Mouse (Mus musculus) embryonic facial prominence, embryonic 14.5 days (tissue): ENCODE measurements around the gene Fthl17d. TPM values are rescaled to one million over a fixed set of nuclear protein-coding genes. Genes with fewer than 3 reads are reported as not detected.
"Not testable (repeated sequence)": the region's sequence is repeated elsewhere in the genome, so short reads cannot be mapped to it uniquely, and the experiment has no call there.

ENCODE experiments used
- ATAC-seq: fragments of 200-750 bp; cut with Nextera tagmentation; 2 replicates; pipeline ENCODE4 v1.8.0; 2017; ENCODE audit warnings: low read depth, moderate number of reproducible peaks, moderate TSS enrichment
- DNase-seq: peaks from one replicate; pipeline ENCODE4 v3.0.0-alpha.2; 2015; ENCODE audit warnings: low spot score
- H3K27ac ChIP-seq: fragments of 300-500 bp; sonication (generic); replicated peaks from 2 replicates; pipeline ENCODE4 v1.5.1; 2014; ENCODE audit warnings: low read depth, mild to moderate bottlenecking, low read length, moderate library complexity
- H3K27me3 ChIP-seq: fragments of 300-500 bp; sonication (generic); replicated peaks from 2 replicates; pipeline ENCODE4 v1.6.1; 2014; ENCODE audit warnings: low read length; ENCODE audit not compliant: control insufficient read depth, insufficient read depth
- H3K36me3 ChIP-seq: fragments of 300-500 bp; sonication (generic); 2 replicates; pipeline ENCODE4 v1.6.1; 2014; ENCODE audit warnings: low read length, mixed read lengths; ENCODE audit not compliant: control insufficient read depth, insufficient read depth
- H3K4me1 ChIP-seq: fragments of 300-500 bp; sonication (generic); 2 replicates; pipeline ENCODE4 v1.6.1; 2014; ENCODE audit warnings: antibody characterized with exemption, low read length; ENCODE audit not compliant: control insufficient read depth, insufficient read depth
- H3K4me2 ChIP-seq: fragments of 300-500 bp; sonication (generic); 2 replicates; pipeline ENCODE4 v1.6.1; 2014; ENCODE audit warnings: low read depth, mild to moderate bottlenecking, low read length, moderate library complexity, mixed read lengths
- H3K4me3 ChIP-seq: fragments of 300-500 bp; sonication (generic); 2 replicates; pipeline ENCODE4 v1.5.1; 2014; ENCODE audit warnings: low read depth, mild to moderate bottlenecking, low read length
- H3K9ac ChIP-seq: fragments of 300-500 bp; sonication (generic); 2 replicates; pipeline ENCODE4 v1.6.1; 2014; ENCODE audit warnings: low read depth, mild to moderate bottlenecking, low read length, moderate library complexity, mixed read lengths
- H3K9me3 ChIP-seq: fragments of 300-500 bp; sonication (generic); 2 replicates; pipeline ENCODE4 v1.6.1; 2016; ENCODE audit warnings: low read length; ENCODE audit not compliant: control insufficient read depth
- WGBS: fragments of 180-500 bp; shearing (Covaris S2); extraction: QIAGEN DNeasy Blood & Tissue Kit; methylation state at CpG from one replicate; pipeline ENCODE4 v1.1.7; 2014; 5-methylcytosine and 5-hydroxymethylcytosine counted together
- polyA plus RNA-seq: library from polyadenylated mRNA; unstranded; fragments of >200 nt; fragmentation: Nextera tagmentation; extraction: Ambion mirVana; gene quantifications from 2 replicates; pipeline ENCODE4 v1.2.1, GENCODE M21; 2014

The Fthl17d gene
- polyA plus RNA-seq = not detected in 2 replicates

DNA sequence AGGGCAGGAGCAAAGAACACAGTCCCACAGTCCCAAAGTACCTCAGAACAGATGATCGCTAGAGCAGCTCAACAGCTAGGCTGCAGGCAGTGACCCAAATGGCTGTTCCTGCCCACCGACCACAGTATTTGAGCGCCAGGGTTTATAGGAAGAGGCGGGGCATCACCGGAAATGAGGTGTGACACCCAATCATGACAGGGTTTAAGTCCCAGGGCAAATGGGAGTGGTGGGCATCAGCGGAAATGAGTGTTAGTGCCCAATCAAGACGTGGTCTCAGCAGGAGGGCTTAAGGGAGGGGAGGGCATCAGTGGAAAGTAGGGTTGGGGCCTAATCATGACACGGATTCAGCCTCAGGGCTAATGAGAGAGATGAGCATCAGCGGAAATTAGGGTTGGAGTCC lies at the start of gene Fthl17d:
Gene Fthl17d, minus strand, starts transcription at position 101 of the 400 bp plus-strand sequence.
- not testable (repeated sequence) for H3K4me3 ChIP-seq, H3K36me3 ChIP-seq, H3K27ac ChIP-seq, DNase-seq, H3K4me1 ChIP-seq, H3K9ac ChIP-seq, H3K4me2 ChIP-seq, H3K9me3 ChIP-seq, H3K27me3 ChIP-seq, ATAC-seq
- WGBS = no CpG with 5 or more reads among the region's 9 CpGs

DNA sequence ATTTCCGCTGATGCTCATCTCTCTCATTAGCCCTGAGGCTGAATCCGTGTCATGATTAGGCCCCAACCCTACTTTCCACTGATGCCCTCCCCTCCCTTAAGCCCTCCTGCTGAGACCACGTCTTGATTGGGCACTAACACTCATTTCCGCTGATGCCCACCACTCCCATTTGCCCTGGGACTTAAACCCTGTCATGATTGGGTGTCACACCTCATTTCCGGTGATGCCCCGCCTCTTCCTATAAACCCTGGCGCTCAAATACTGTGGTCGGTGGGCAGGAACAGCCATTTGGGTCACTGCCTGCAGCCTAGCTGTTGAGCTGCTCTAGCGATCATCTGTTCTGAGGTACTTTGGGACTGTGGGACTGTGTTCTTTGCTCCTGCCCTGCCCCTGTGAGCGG lies 46.6 kb upstream of the Fthl17d start, which contains the start of gene Fthl17e:
Gene Fthl17e, plus strand, starts transcription at position 301 of the 400 bp plus-strand sequence.
- WGBS = no CpG with 5 or more reads among the region's 10 CpGs
- not testable (repeated sequence) for H3K9me3 ChIP-seq, H3K4me3 ChIP-seq, H3K9ac ChIP-seq, ATAC-seq, H3K4me2 ChIP-seq, H3K27ac ChIP-seq, H3K27me3 ChIP-seq, H3K4me1 ChIP-seq, H3K36me3 ChIP-seq, DNase-seq

DNA sequence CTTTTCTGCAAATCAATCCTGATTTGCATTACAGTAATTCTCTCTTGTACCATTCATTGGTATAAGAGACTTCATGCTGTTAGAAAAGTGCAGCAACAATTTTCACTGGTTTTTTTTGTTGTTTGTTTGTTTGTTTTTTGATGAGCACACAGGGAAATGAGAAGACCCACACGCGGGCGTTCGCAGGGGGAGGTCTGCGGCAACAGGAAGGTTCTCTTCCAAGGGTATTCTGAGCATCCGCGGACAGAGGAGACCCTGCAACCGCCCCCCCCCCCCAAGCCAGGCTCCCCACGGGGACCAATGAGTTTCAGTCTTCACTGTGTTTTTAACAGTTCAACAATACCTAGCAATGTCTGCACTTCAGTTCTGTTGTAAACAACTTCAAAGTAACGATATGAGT lies 32.9 kb upstream of the Fthl17d start:
- DNase-seq (no peak), ATAC-seq (no peak)
- H3K36me3 ChIP-seq = no peaks in the 10 kb centered on the region
- no peak overlapping the region for H3K27ac ChIP-seq
- no peak overlapping the region for H3K4me2 ChIP-seq
- H3K9ac ChIP-seq = no peak overlapping the region
- whole genome bisulfite sequencing = 50% methylated on average over 10 of the region's 10 CpGs
- no peaks in the 10 kb centered on the region for H3K27me3 ChIP-seq
- H3K4me1 ChIP-seq = no peaks in the 10 kb centered on the region
- H3K4me3 ChIP-seq = no peak overlapping the region
- no peaks in the 10 kb centered on the region for H3K9me3 ChIP-seq

DNA sequence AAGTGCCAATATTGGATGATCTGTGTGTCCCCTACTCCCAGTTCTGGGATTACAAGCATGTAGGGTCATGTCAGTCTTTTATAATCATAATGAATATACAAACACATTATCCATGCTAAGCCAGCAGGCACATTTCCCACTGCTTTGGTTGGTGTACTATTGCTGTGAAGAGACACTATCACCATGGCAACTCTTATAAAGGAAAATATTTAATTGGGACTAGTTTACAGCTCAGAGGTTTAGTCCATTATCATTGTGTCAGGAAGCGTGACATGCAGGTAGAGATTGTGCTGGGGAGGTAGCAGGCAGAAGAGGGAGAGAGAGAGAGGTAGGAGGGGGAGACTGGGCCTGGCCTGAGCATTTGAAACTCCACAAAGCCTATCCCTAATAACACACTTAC lies 29.5 kb upstream of the Fthl17d start:
- Histone ChIP-seq H3K36me3 (no peaks in the 10 kb centered on the region), H3K4me3 (no peak overlapping the region), H3K27me3 (no peaks in the 10 kb centered on the region), H3K4me2 (no peak overlapping the region), H3K4me1 (no peaks in the 10 kb centered on the region), H3K9me3 (no peaks in the 10 kb centered on the region), H3K9ac (no peak overlapping the region), H3K27ac (no peak overlapping the region)
- 48% methylated on average over 1 of the region's 1 CpGs for WGBS
- no peak for ATAC-seq
- DNase-seq = no peak

DNA sequence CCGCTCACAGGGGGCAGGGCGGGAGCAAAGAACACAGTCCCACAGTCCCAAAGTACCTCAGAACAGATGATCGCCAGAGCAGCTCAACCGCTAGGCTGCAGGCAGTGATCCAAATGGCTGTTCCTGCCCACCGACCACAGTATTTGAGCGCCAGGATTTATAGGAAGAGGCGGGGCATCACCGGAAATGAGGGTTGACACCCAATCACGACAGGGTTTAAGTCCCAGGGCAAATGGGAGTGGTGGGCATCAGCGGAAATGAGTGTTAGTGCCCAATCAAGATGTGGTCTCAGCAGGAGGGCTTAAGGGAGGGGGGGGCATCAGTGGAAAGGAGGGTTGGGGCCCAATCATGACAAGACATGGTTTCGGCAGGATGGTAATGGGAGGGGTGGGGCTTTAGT lies 10.1 kb downstream of the Fthl17d start, which contains the start of gene Fthl17c:
Gene Fthl17c, minus strand, starts transcription at position 101 of the 400 bp plus-strand sequence.
- not testable (repeated sequence) for H3K9ac ChIP-seq, H3K36me3 ChIP-seq, H3K4me1 ChIP-seq, H3K9me3 ChIP-seq, ATAC-seq, H3K27ac ChIP-seq, H3K4me3 ChIP-seq, DNase-seq, H3K4me2 ChIP-seq, H3K27me3 ChIP-seq
- no CpG with 5 or more reads among the region's 11 CpGs for WGBS

DNA sequence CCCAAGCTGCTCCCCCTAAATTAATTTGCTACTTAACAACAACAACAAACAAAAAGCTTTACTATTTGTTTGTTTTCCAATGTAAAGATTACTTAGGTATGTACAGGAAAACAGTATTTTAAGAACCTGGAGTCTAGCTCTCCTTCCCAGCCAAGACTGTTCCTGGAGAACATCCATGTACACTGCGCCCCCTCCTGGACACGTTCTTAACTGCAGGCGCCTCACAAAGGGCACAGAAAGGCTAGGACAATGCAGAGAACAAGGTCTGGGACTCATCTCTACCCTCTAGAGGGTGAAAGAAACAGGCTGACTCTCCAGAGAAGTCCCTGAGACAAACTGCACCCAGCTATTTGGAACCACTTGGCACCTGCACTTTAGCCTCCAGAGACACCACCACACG lies 21.9 kb downstream of the Fthl17d start:
- not testable (repeated sequence) for DNase-seq, ATAC-seq, H3K9ac ChIP-seq, H3K27me3 ChIP-seq, H3K4me1 ChIP-seq, H3K27ac ChIP-seq, H3K36me3 ChIP-seq, H3K4me2 ChIP-seq, H3K4me3 ChIP-seq, H3K9me3 ChIP-seq
- 29% methylated on average over 4 of the region's 4 CpGs for WGBS

DNA sequence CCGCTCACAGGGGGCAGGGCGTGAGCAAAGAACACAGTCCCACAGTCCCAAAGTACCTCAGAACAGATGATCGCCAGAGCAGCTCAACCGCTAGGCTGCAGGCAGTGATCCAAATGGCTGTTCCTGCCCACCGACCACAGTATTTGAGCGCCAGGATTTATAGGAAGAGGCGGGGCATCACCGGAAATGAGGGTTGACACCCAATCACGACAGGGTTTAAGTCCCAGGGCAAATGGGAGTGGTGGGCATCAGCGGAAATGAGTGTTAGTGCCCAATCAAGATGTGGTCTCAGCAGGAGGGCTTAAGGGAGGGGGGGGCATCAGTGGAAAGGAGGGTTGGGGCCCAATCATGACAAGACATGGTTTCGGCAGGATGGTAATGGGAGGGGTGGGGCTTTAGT lies 23.7 kb downstream of the Fthl17d start, which contains the start of gene Fthl17b:
Gene Fthl17b, minus strand, starts transcription at position 101 of the 400 bp plus-strand sequence.
- H3K4me3 ChIP-seq, H3K36me3 ChIP-seq, DNase-seq, ATAC-seq, H3K27me3 ChIP-seq, H3K9ac ChIP-seq, H3K27ac ChIP-seq, H3K9me3 ChIP-seq, H3K4me1 ChIP-seq, H3K4me2 ChIP-seq: not testable (repeated sequence)
- 87% methylated on average over 3 of the region's 11 CpGs for WGBS

DNA sequence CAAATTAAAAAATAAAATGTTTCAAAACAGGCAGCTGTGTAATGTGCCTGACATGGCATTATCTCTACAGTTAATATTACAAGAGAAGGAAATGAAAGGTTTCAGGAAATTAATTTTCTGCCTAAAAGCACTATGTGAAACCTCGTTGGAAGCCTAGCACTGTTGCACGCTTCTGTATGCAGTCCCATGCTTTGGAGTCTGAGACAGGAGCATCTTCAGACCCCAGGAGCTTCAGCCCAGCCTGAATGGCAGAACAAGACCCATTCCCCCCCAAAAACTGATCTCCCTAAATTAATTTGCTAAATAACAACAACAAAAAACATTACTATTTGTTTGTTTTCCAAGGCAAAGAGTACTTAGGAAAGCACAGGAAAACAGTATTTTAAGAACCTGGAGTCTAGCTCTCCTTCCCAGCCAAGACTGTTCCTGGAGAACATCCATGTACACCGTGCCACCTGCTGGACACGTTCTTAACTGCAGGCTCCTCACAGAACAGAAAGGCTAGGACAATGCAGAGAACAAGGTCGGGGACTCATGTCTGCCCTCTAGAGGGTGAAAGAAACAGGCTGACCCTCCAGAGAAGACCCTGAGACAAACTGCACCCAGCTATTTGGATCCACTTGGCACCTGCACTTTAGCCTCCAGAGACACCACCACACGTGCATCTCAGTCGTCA lies 38.3 kb downstream of the Fthl17d start:
- ATAC-seq, H3K4me1 ChIP-seq, H3K4me3 ChIP-seq, H3K36me3 ChIP-seq, H3K4me2 ChIP-seq, H3K27ac ChIP-seq, H3K9ac ChIP-seq, H3K27me3 ChIP-seq, H3K9me3 ChIP-seq: not testable (repeated sequence)
- peak; percentile 76 for DNase-seq
- WGBS = 20% methylated on average over 6 of the region's 7 CpGs

DNA sequence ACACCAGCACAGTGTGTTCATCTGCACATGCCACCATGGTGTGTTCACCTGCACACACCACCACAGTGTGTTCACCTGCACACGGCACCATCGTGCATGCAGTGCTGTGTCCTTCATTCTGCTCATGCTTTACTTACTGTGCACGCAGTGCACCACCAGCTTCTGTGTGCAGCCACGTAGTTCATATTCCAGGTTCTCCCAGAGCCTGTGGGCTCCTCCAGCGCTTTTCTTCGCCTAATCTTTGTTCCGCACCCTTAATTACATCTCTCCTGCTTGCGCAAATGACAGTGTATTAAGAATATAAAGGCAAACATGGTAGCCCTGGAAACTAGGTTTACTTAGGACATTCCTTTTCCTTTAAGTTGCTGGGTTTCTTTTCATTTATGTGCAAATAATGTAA lies 42.5 kb downstream of the Fthl17d start:
- Histone ChIP-seq H3K4me3 (no peak overlapping the region), H3K9ac (no peak overlapping the region), H3K27me3 (no peaks in the 10 kb centered on the region), H3K27ac (no peak overlapping the region), H3K36me3 (no peaks in the 10 kb centered on the region), H3K9me3 (no peaks in the 10 kb centered on the region), H3K4me2 (no peak overlapping the region), H3K4me1 (no peaks in the 10 kb centered on the region)
- no peak for ATAC-seq
- WGBS = 83% methylated on average over 8 of the region's 8 CpGs
- no peak for DNase-seq
